Mouse (Mus musculus) left cerebral cortex, adult 8-10 months (tissue): ENCODE measurements around the gene Gm10521. TPM values are rescaled to one million over a fixed set of nuclear protein-coding genes. Genes with fewer than 3 reads are reported as not detected.
"Not testable (repeated sequence)": the region's sequence is repeated elsewhere in the genome, so short reads cannot be mapped to it uniquely, and the experiment has no call there.

ENCODE experiments used
- DNase-seq, 2 experiments: peaks; one replicate each; pipeline ENCODE4 v3.0.0; 2022; ENCODE audit warnings: low spot score in 2 of 2
- total RNA-seq, 4 experiments: library from RNA; stranded (reverse); gene quantifications; 2 replicates each; pipeline ENCODE4 v1.2.4; 2022

The Gm10521 gene
- under 1 TPM in 3 of 4 experiments, not detected in 1; 0.25 to 0.37 (median 0.33) TPM for total RNA-seq

GRCm38 (mm10) chr1:171895364-171895763 lies at the start of gene Gm10521:
Gene Gm10521 (plus strand): TSS chr1:171895664.
- DNase-seq = not testable (repeated sequence)

DNA sequence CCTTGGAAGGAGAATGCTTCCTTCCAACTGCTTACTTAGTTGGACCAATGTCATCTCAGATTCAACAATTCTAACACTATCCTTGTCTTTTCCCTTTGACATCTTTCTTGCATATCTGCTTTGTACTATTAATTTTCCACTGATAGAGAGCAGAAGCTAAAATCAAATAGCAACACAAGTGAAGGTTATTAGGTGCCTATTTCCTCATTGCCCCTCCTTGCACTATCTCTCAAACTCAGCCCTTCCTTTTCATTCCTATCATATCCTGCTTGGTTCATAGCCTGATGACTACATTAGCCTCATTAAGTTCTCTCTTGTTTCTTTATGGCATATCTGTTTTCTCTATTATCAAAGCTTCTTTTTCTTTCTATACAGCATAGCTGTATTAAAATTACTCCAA lies 47.3 kb upstream of the Gm10521 start:
- no peak for DNase-seq

GRCm38 (mm10) chr1:171848757-171849156 lies 46.7 kb upstream of the Gm10521 start:
- no peak for DNase-seq

GRCm38 (mm10) chr1:171849454-171849853 lies 46.0 kb upstream of the Gm10521 start:
- peak in 1 of 2 experiments; percentile 36 for DNase-seq

GRCm38 (mm10) chr1:171865467-171865866 lies 30.0 kb upstream of the Gm10521 start:
- DNase-seq = no peak

DNA sequence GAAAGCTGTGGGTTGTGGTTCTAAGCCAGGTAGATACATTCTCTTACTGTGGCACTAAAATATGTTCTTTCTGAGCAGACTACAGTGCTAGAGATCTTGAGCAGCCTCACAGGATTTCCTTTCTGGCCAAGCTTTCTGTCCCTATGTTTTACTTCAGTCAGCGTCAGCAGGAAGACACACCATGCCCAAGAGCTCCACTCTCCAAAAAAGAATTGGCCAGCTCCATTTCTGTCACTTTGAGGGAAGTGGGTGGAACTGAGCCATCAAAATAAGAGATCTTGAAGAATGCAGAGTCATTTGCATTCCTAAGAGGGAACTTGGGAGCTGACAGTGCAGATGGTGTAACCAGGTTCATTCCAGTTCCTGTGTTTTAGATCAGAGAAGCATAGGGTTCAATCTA lies 8.5 kb upstream of the Gm10521 start:
- peak; percentile 2 to 24 for DNase-seq

- no peak for DNase-seq
These were observed 8.5 kb downstream of the Gm10521 start for GRCm38 (mm10) chr1:171904011-171904410.

DNA sequence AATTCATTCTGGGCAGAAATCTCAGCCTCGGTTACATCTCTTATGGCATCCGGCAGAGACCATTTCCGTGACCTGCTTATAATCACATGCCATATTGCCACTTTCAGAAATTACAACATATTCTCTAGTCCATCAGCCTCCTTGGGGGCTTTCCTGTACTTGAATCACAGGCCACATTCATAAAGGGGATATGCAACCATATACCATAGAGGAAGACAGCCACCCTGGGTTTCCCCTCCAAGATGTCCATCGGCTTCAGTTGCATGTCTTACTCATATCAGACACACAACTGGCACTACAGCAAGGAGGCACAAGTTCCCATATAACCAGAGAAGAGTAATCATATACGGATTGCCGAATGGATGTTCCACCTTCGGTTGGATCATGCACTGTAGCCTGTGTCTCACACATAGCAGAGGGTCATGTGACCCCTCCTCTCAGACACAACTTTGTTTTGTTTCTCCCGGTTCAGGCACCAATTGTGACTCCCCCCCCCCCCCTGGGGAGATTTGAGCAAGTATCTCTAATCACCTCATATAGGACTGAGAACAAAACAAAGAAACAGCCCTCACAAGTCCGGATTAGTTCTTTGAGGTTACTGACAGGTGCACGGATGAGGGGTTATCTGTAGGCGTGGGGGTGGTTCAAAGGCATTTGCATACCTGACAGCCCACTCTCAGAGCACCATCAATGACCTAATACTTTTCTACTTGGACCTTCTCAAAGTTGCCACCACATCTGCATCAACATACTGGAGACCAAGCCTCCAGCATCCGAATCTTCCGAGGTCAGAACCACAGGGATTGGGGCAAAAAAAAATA lies 20.4 kb downstream of the Gm10521 start:
- no peak for DNase-seq

- no peak for DNase-seq
These were observed 22.0 kb downstream of the Gm10521 start, which contains the start of gene Slamf6 for GRCm38 (mm10) chr1:171917305-171918039. Gene Slamf6 (plus strand): TSS chr1:171917515.

DNA sequence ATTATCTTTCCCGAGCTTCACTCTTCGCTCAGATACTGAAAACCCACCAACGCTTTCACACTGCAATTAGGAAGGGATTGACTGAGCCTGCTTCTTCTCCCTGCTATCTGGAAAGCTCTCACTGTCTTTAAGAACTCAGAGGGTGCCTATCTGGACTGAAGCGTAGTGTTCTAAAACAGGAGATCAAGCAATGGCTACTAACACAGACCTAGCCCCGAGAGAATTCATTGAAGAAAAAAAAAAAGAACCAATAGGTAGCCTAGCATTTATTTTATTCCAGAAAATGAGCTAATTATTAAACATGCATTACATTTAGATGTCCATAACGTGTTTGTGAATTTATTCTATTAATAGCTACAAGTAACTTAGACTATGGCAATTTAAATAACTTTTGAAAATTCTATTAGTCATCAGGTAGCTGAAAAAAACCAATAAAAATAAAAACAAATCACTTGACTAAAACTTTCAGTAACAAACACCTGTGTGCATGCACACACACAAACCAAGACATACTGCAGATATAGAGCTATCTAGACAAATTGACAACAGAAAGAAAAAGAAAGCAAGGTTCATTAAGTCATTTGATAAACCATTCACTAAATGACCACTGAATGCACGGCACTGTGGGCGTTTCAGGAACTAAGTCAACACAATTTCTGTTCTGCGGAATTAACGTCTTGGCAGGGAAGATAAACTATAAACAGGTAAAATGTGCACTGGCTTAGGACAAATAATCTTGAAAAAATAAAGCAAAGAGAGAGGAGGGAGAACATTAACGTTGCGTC lies 22.9 kb downstream of the Gm10521 start:
- DNase-seq = no peak

- DNase-seq = no peak
These were observed 23.7 kb downstream of the Gm10521 start for GRCm38 (mm10) chr1:171919193-171919592.

- DNase-seq = no peak
These were observed 24.5 kb downstream of the Gm10521 start for GRCm38 (mm10) chr1:171919901-171920510.

DNA sequence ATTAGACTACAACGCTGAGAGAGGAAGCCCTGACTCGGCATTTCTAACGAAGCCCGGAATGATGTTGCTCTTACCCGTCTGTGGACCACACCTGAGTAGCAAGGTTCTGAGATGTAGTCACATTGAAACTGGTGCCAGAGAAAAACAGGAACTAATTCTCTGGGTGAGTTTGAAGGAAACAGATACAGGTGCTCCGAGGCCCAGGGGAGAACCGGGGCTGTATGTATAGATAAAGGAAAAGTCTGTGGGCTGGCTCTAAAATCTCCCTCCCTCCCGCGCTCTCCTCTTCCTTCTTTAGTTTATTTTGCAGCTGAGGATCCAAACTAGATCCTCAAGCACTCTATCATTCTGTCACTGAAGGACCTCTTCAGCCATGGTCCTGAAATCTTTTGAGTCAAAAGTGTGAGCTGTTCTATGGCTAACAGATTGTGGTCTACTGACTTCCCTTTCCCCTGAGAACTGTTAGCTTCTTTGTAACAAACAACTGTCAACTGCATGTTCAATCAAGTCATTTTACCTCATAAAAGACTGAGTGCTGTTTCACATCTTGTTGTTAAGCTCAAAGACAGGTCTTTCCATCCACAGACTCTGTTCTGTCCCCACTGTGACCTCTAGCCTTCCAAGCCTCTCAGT lies 25.6 kb downstream of the Gm10521 start:
- DNase-seq = no peak

DNA sequence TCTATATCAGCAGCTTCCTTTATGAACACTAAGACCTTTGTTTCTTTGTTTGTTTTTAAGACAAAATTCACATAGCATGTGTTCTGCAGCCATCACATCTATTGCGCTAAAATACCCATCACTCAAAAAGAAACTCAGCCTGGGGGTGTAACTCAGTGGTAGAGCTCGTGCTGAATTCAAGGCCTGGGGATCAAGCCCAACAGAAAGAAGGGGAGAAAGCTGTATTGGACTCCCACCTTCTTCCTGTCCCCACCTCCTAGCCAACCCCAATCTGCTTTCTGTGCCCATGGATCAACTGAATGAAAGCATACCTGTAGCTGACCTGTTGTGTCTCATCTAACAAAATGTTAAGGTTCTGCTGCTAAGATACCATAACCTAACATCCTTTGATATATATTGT lies 26.2 kb downstream of the Gm10521 start:
- no peak for DNase-seq

DNA sequence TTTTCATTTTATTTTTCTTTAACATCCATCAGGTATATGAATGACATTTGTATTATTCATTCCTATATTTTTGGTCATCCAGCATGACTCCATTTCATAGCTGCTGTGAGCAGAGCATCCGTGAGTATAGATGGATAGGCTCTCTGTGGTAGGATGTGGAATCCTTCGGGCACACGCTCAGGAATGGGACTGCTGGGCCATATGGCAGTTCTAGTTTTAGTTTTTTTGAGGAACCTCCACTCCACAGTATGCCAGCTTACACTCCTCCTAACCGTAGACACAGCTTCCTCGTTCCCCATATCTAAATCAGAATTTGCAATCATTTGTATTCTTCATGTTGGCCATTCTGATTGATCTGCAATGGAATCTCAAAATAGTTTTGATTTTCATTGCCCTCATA lies 27.4 kb downstream of the Gm10521 start:
- DNase-seq = no peak

DNA sequence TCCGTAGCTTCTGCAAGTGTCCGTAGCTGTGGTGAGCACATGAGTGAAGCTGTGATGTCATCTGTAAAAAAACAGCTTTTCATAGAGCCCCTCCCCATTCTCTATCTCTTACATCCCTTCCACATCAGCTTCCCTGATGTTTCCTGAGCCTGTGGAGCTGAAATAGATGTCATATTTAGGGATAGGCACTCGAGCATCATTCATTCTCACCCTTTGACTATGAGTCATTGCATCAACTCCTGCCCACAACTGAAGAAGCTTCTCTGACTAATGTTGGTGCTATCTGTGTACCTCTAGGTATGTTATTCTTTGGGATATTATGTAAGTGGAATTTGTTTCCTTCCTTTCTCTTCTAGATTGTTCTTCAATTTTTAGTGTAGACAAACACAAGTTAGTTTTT lies 29.4 kb downstream of the Gm10521 start:
- peak in 1 of 2 experiments; percentile 12 for DNase-seq

DNA sequence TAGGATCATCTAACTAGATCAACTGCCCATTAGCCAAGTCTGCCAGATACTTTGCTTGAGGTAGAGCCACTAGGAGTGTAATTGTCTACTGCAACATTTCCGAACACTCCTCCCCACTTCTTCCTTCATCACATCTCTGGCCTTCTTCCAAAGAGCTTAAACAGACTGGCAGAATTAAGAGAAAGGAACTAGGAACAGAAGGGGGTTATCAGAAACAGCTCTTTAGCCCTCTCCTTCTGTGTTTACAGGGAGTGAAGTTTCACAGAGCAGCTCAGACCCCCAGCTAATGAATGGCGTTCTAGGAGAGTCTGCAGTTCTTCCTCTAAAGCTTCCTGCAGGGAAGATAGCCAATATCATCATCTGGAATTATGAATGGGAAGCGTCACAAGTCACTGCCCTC lies 38.4 kb downstream of the Gm10521 start:
- DNase-seq = no peak

DNA sequence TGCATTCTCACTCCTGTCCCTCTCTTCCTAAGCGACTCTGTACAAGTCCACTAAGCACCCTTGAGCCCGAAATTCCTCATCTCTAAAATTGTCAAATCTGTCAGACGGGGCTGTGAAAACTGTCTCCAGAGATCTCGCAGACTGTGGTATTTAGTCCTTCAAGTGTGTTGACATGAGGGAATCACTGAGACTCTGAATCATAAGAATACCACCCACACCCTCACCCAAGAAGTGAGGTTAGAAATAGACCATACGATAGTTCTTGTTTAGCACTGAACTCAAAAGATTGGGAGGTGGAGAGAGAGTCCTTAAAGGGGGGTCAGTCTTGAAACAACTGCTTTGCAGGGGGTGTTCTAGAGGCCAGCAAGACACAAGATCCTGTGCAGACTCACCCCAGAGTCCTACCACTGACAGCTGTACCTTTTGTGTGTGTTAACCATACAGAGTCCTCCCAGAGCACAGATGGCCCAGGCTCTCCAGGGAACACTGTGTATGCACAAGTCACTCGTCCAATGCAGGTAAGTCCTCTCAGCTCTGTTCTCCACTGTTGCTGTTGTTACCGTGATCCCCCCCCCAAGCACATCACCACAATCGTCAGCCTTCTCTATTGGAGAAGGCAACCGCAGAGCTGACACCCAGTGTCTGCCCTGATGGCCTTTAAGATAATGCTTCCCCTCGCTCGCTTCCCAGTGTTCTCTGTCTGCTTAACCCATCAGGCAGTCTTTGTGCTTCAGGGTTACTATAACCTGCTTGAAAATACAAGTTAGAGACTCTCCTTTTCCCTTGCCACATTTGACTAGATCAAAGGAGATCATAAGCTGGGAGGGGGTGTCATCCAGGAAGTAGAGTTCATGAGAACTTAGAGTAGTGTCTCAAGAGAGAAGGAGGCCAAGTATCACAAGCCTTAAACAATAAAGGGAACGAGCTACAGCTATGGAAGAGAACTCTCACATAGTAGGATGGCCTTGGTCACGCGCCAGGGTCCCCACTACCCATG lies 43.8 kb downstream of the Gm10521 start:
- DNase-seq = no peak

DNA sequence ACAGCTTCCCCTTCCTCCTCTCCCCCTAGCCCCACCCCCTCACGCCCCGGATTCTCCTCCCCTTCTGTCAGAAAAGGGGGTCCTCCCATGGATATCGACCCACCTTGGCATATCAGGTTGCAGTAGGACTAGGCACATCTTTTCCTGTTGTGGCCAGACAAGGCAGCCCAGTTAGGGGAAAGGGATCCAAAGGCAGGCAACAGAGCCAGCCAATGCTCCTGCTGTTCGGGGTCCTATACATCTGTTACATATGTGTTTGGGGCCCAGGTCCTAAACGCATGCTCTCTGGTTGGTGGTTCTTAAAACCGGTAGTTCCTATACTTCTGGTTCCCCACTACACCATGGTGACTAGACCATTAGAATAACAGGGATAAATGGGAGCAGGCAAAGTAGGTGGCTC lies 45.2 kb downstream of the Gm10521 start:
- no peak for DNase-seq
